10 mouse cellular contexts compared by ENCODE assay signal in the genomic region with DNA sequence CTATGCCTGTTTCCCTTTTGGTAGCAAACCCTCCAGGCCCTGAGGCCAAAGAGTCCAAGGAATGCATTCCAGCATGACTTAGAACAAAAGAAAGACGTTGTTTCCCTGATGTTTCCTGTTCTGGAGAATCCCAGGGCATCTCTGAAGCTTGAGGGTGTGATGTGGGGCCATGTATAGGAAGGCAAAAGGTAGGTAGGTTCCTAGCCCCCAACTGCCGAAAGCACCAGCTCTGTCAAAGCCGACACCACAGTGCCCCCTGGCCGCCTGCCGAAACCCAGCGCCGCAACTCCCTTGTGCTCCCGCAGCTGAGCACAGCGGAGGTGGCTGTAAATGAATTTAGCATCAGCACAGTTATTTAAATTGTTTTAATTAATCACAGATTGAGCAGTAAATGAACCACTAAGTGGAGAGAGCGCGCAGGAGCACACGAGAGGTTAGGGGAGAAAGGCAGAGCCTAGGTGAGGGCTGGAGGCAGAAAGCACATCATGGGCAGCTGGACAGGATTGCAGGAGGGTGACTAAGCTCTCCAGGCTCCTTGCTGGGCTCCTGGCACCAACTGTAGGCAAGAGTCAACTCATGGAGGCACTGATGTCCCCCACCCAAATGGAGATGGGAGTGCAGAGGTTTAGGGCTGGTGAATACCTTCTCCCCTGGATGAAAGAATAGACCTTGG. TPM values are rescaled to one million over a fixed set of nuclear protein-coding genes. Genes with fewer than 3 reads are reported as not detected.
DNase-seq lines count a peak whose midpoint lies in the region; ATAC-seq and TF ChIP-seq lines count a peak whose summit lies in the region.
"Had no signal": no experiment of that assay in that cellular context is flagged by ENCODE, and none has a peak within 500 bp of the region (broad histone marks: within the 10 kb centered on the region; RNA-seq: fewer than 3 reads in every experiment).

No protein-coding gene starts in this region.

- no peak overlapping the region for H3K9ac ChIP-seq in liver, postnatal 0 days (replicated peaks)
- H3K9ac ChIP-seq: liver, embryonic 13.5 days had no signal

- 24% methylated on average over 12 of the region's 12 CpGs for WGBS in liver, postnatal 0 days (ENCODE audit: insufficient replicate concordance)

- no peaks in the 10 kb centered on the region for H3K9me3 ChIP-seq in liver, postnatal 0 days (ENCODE audit: low read length)
- H3K9me3 ChIP-seq: liver, embryonic 13.5 days had no signal

- ATAC-seq in liver, postnatal 0 days = no peak

- no peaks in the 10 kb centered on the region for H3K4me1 ChIP-seq in liver, postnatal 0 days (ENCODE audit: insufficient read depth)
- H3K4me1 ChIP-seq: liver, embryonic 13.5 days had no signal

- no peak overlapping the region for H3K27ac ChIP-seq in liver, postnatal 0 days (ENCODE audit: low read depth)
- H3K27ac ChIP-seq: liver, embryonic 13.5 days had no signal

- peak; percentile 20; the same call in 1 of the 2 replicates for TF ChIP-seq CTCF in liver, postnatal 0 days (IDR thresholded peaks at IDR 0.05; ENCODE audit: low read depth)

- no peaks in the 10 kb centered on the region for H3K27me3 ChIP-seq in liver, postnatal 0 days (ENCODE audit: insufficient read depth, low read length)
- H3K27me3 ChIP-seq: liver, embryonic 13.5 days had no signal

- no peak overlapping the region for H3K4me3 ChIP-seq in liver, postnatal 0 days (ENCODE audit: low read depth, low read length)
- H3K4me3 ChIP-seq: liver, embryonic 13.5 days had no signal

- DNase-seq in liver, postnatal 0 days = no peak
- DNase-seq in liver = no peak
- DNase-seq in embryo, embryonic 10.5 days (ENCODE audit: low spot score) = peak; percentile 34
- DNase-seq in layer of hippocampus, adult 9-11 months = peak; percentile 35
- peak; percentile 61 to 76 for DNase-seq in right cerebral cortex, postnatal 10 days (ENCODE audit: low spot score in 2 of 2)
- no peak for DNase-seq in B cell, adult 2 months
- DNase-seq in adrenal gland, adult 18-20 months (ENCODE audit: low spot score in 2 of 2) = no peak
- DNase-seq: adrenal gland, adult 2 months; kidney, adult 2 months; liver, embryonic 13.5 days had no signal

- no peaks in the 10 kb centered on the region for H3K36me3 ChIP-seq in liver, postnatal 0 days (replicated peaks; ENCODE audit: insufficient read depth, low read length)
- H3K36me3 ChIP-seq: liver, embryonic 13.5 days had no signal

- H3K4me2 ChIP-seq in liver, postnatal 0 days (ENCODE audit: low read depth, low read length) = no peak overlapping the region
- H3K4me2 ChIP-seq: liver, embryonic 13.5 days had no signal

- no peak for TF ChIP-seq EP300 in liver, postnatal 0 days (IDR thresholded peaks at IDR 0.05; ENCODE audit: low read depth)

RNA-seq across cellular contexts. Expression of a gene that starts 25.5 kb away (rescaled TPM):
- not detected in 2 replicates for polyA plus RNA-seq in liver, postnatal 0 days (2015; fragmentation: Nextera tagmentation; extraction: Ambion mirVana)
- not detected for total RNA-seq in adrenal gland, adult 18-20 months (2021)
- total RNA-seq: adrenal gland, adult 2 months had no signal
- polyA plus RNA-seq: adrenal gland, adult 2 months; kidney, adult 2 months; liver, embryonic 13.5 days had no signal

Comparison
In these comparisons a context has a peak if more than half of its experiments do, and no peak if none do; other contexts are left out.
1. DNase-seq: peak in embryo, embryonic 10.5 days (single experiment), layer of hippocampus, adult 9-11 months (single experiment) and right cerebral cortex, postnatal 10 days (2 of 2); none in liver, postnatal 0 days (single experiment), liver (single experiment), B cell, adult 2 months (0 of 2) and adrenal gland, adult 18-20 months (0 of 2).